Mouse (Mus musculus): Measurements from ENCODE around the gene Ifi44.
A peak's percentile ranks its signal among the peaks of the same experiment; 100 is the strongest.

Gene Ifi44

DNA sequence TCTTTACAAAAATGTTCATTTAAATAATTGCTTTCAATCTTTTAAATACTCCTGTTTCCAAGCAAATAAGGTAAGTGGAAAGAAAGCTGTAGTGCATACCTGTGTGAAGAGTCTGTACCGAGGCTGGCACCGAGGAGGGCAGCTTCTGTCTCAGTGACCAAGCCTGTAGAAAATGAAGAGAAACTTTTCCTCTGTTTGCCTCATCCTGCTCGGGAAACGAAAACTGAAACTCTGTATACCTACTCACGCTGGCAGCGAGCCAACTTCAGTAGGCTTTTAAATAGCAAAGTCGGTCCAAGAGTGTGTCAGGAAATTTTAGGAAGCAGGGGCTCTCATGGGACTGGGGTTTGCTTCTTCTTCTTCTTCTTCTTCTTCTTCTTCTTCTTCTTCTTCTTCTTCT is at the start of gene Ifi44:
Ifi44 (minus strand) TSS at position 224 of the 400 bp plus-strand sequence.
- no peak for DNase-seq

DNA sequence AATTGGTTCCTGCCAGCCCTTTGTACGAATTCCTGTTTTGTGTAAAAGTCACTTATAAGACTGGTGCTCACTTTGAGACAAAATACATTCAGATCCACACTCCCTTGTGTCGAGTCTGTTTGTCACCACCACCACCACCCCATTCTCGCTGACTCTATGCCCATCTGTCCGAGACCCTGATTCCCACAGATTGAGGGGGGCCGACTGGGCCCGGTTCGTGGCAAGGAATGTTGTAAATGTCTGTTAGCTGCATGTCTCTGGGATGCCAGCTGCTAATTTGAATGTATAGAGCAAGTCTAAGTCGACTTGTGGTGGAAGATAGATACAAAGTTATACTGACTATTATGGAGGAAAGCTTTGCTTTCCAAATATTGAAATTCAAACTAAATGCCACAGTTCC is 38.9 kb upstream of the Ifi44 start:
- DNase-seq, result peak; percentile 75

DNA sequence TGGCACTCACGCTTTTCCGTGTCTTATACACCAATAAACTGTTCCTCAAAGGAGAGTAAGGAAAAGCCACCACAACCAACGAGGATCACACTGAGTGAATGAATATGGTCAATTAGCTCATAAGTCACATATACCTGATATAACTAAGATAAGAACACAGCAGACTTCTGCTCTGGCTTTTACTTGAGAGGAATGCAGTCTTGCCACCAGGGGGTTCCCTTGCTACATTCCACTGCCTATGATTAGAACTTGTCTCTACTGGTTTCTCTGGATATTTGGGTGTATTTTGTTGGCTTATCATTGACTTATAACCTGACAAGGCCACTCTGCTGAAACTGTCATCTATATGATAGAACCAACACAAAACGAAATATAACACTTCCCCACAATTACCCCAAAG is 25.3 kb upstream of the Ifi44 start:
- no peak for DNase-seq

DNA sequence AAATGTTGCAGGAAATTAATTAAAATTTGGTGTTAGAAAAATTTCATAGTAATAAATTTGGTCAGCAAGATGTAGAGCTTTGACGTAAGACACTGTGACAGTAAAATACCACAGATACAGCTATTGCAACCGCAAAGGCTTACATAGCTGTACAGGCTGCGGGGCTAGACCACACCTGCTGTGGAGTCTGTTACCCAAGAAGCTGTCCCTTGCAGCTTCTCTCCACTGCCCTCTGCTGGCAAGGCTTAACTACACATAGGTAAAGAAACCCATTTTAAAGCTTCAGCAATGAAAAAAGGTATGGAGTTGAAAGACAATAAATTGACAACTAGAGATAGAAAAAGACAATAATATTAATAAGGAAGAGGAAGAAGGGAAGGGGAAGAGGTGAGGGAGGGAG is 21.3 kb upstream of the Ifi44 start:
- DNase-seq, result no peak

DNA sequence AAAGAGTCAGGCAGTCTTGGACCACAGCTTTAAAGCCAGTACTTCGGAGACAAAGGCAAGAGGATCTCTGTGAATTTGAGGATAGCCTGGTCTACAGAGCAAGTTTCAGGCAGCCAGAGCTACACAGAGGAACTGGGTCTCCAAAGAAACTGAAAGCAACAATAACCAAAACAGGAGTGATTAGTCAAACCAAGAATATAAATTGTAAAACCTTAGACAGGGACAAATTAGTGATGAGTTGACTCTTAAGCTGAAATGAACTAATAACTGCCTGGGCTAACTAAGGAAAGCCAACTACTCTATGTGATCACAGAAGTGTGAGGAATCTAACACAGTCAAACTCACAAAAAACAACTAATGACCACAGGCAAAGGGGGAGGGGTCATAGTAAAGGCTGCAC is 1.2 kb downstream of the Ifi44 start:
- no peak for DNase-seq

DNA sequence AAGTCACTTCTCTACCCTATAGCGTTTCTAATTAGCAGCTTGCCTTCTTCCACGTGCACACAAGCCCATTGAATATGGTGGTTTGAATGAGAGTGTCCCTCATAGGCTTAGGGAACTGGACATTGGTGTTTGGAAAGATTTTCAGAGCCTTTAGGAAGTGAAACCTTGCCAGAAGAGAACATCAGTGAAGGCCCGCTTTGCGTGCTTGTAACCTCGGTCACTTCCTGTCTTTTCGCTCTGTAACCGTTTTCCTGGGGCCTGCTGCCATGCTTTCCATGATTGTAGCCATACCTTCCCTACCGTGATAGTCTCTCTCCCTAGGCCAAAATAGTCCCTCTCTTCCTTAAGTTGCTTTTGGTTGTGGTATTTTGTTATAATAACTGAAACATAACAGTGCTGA is 3.7 kb downstream of the Ifi44 start:
- DNase-seq, result peak; percentile 84

DNA sequence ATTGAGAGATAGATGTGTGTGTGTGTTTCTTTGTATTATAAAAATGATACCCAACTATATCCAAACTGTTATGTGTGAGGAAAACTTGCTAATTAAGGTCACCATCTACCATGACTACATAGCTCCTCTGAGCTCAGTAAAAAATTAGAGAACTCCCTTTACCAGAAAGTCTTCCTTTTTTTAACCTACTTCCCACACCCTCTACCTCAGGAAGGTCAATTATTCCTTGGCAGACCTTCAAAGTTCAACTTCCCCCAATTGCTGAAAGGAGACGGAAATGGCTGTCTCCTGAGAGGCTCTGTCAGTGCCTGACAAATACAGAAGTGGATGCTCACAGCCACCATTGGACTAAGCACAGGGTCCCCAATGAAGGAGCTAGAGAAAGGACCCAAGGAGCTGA is 7.5 kb downstream of the Ifi44 start:
- no peak for DNase-seq

DNA sequence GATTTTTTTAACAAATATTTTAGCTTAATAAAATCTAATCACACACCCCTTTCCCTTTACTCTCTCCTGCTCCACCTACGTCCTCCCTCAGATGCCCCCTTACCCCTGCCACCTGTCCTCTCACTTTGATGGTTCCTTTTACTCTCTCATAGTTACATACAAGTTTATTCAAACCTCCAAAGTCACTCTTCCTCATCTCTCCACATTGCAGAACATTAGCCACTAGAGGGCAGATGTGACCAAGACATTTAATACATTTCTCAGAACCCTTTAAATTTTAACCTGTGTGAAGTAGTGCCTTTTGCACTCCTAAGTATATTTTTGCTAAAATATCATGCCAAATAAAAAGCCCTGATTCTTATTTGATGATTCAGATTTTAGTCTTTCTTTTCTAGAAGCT is 33.5 kb downstream of the Ifi44 start:
- no peak for DNase-seq

DNA sequence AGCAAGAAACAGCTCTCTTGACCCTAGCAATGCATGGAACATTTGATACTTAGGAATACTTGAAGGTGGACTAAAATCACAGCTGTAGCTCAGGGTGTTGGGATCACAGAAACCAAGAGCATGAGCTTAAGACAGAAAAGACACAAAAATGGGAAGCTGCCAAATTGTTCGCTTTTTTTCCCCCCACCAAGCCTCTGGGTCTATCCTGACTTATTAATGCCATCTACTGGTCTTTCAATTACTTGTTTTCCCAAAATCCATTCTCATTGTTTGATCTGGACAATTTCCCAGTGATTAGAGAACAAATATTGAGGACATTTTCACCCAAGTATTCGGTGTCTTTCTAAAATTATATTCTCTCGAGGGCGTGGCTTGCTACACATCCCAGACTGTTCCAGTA is 42.4 kb downstream of the Ifi44 start:
- no peak for DNase-seq
